Comparison of ENCODE assay signal across 11 mouse cellular contexts in the genomic region with DNA sequence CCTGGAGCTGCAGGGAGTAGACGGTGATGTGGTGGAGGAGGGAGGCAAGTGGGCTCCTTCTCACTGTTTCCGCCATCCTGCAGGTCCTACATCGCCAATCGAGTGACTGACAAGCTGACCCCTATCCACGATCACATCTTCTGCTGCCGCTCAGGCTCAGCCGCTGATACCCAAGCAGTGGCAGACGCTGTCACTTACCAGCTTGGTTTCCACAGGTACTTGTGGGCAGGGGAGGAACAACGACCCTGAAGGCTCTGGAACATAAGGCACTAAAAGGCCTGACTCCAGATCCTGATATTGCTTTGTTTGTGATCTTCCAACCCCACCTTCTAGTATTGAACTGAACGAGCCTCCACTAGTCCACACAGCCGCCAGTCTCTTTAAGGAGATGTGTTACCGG. TPM values are rescaled to one million over a fixed set of nuclear protein-coding genes. Genes with fewer than 3 reads are reported as not detected.
A peak's percentile ranks its signal among the peaks of the same experiment; 100 is the strongest.
DNase-seq lines count a peak whose midpoint lies in the region; ATAC-seq lines count a peak whose summit lies in the region.
"Had no signal": no experiment of that assay in that cellular context is flagged by ENCODE, and none has a peak within 500 bp of the region (broad histone marks: within the 10 kb centered on the region; RNA-seq: fewer than 3 reads in every experiment).

No protein-coding gene starts in this region.

- H3K4me3 ChIP-seq in megakaryocyte, embryonic 14.5 days (replicated peaks), result peak overlapping the region; percentile 95
- peak overlapping the region; percentile 86 for H3K4me3 ChIP-seq in liver, embryonic 12.5 days

- H3K4me1 ChIP-seq in megakaryocyte, embryonic 14.5 days, result peaks cover 29% of the 10 kb centered on the region
- H3K4me1 ChIP-seq in liver, embryonic 12.5 days, result peaks cover 23% of the 10 kb centered on the region

- ATAC-seq in megakaryocyte, adult 5-6 weeks (ENCODE audit: poor library complexity, severe bottlenecking), result no peak
- no peak for ATAC-seq in liver, embryonic 12.5 days

- peaks cover 2% of the 10 kb centered on the region for H3K27me3 ChIP-seq in megakaryocyte, embryonic 14.5 days (replicated peaks)
- peaks cover 5% of the 10 kb centered on the region; the same call in 1 of the 2 replicates for H3K27me3 ChIP-seq in liver, embryonic 12.5 days (replicated peaks)

- peak; percentile 21 for DNase-seq in cerebellum, adult 11-12 months
- DNase-seq in cerebellum, adult 18-20 months, result no peak
- no peak for DNase-seq in urinary bladder, postnatal 36 days (ENCODE audit: low spot score in 2 of 2)
- DNase-seq in frontal cortex, adult 2 months (ENCODE audit: extremely low spot score in 1 of 2, low spot score in 1 of 2), result no peak
- no peak for DNase-seq in thymus, postnatal 0 days (ENCODE audit: low spot score)
- DNase-seq: adrenal gland, adult 2 months; gastrocnemius, postnatal 14 days; thymus, postnatal 14 days had no signal

- H3K4me2 ChIP-seq in liver, embryonic 12.5 days, result peak overlapping the region; percentile 75

- WGBS in liver, embryonic 12.5 days (ENCODE audit: insufficient replicate concordance), result 75% methylated on average over 12 of the region's 12 CpGs

- H3K36me3 ChIP-seq in megakaryocyte, embryonic 14.5 days (replicated peaks; ENCODE audit: low read length), result peaks cover 33% of the 10 kb centered on the region
- peaks cover 32% of the 10 kb centered on the region for H3K36me3 ChIP-seq in liver, embryonic 12.5 days

- H3K9me3 ChIP-seq in megakaryocyte, embryonic 14.5 days, result no peaks in the 10 kb centered on the region
- H3K9me3 ChIP-seq in liver, embryonic 12.5 days (replicated peaks), result no peaks in the 10 kb centered on the region

- peak overlapping the region; percentile 86 for H3K9ac ChIP-seq in liver, embryonic 12.5 days

- H3K27ac ChIP-seq in liver, embryonic 12.5 days, result no peak overlapping the region

RNA-seq across cellular contexts. Expression of a gene that starts 1.0 kb away (rescaled TPM):
- polyA plus RNA-seq in megakaryocyte, embryonic 14.5 days (2012; ENCODE audit: insufficient read depth, low replicate concordance), result 79.0 and 226 TPM in 2 replicates
- 112 and 144 TPM in 2 replicates for total RNA-seq in megakaryocyte, adult 5-6 weeks (2015)
- total RNA-seq in megakaryocyte, adult 5-6 weeks (2017), result 182 and 211 TPM in 2 replicates
- polyA plus RNA-seq in liver, embryonic 12.5 days (2016; fragmentation: Nextera tagmentation; extraction: Ambion mirVana), result 415 and 437 TPM in 2 replicates
- 245 and 249 TPM in 2 replicates for polyA plus RNA-seq in frontal cortex, adult 2 months (2012; rRNA removed)
- 741 and 749 TPM in 2 replicates for polyA plus RNA-seq in thymus, postnatal 0 days (2015; fragmentation: Nextera tagmentation; extraction: Ambion mirVana)

RNA-seq across cellular contexts. Expression of a gene that starts 6.5 kb away (rescaled TPM):
- polyA plus RNA-seq in megakaryocyte, embryonic 14.5 days (2012; ENCODE audit: insufficient read depth, low replicate concordance), result not detected in 2 replicates
- total RNA-seq in megakaryocyte, adult 5-6 weeks (2015), result not detected in 2 replicates
- not detected in 2 replicates for total RNA-seq in megakaryocyte, adult 5-6 weeks (2017)
- polyA plus RNA-seq in liver, embryonic 12.5 days (2016; fragmentation: Nextera tagmentation; extraction: Ambion mirVana), result not detected in 2 replicates
- not detected in 2 replicates for polyA plus RNA-seq in frontal cortex, adult 2 months (2012; rRNA removed)
- polyA plus RNA-seq in thymus, postnatal 0 days (2015; fragmentation: Nextera tagmentation; extraction: Ambion mirVana), result not detected in 2 replicates
- total RNA-seq: adrenal gland, adult 2 months; gastrocnemius, postnatal 14 days had no signal
- polyA plus RNA-seq: adrenal gland, adult 2 months had no signal

RNA-seq across cellular contexts. Expression of a gene that starts 7.2 kb away (rescaled TPM):
- polyA plus RNA-seq in megakaryocyte, embryonic 14.5 days (2012; ENCODE audit: insufficient read depth, low replicate concordance), result not detected in 2 replicates
- total RNA-seq in megakaryocyte, adult 5-6 weeks (2015), result not detected in 2 replicates
- not detected in 2 replicates for total RNA-seq in megakaryocyte, adult 5-6 weeks (2017)
- polyA plus RNA-seq in liver, embryonic 12.5 days (2016; fragmentation: Nextera tagmentation; extraction: Ambion mirVana), result 15.3 and 17.5 TPM in 2 replicates
- polyA plus RNA-seq in frontal cortex, adult 2 months (2012; rRNA removed), result 0.13 TPM in 1 of 2 replicates, not detected in the other
- 0.31 TPM in 1 of 2 replicates, not detected in the other for polyA plus RNA-seq in thymus, postnatal 0 days (2015; fragmentation: Nextera tagmentation; extraction: Ambion mirVana)
- total RNA-seq: gastrocnemius, postnatal 14 days had no signal

RNA-seq across cellular contexts. Expression of a gene that starts 11.8 kb away (rescaled TPM):
- not detected in 2 replicates for polyA plus RNA-seq in megakaryocyte, embryonic 14.5 days (2012; ENCODE audit: insufficient read depth, low replicate concordance)
- total RNA-seq in megakaryocyte, adult 5-6 weeks (2015), result not detected in 2 replicates
- total RNA-seq in megakaryocyte, adult 5-6 weeks (2017), result not detected in 2 replicates
- 0.42 and 0.44 TPM in 2 replicates for polyA plus RNA-seq in liver, embryonic 12.5 days (2016; fragmentation: Nextera tagmentation; extraction: Ambion mirVana)
- 1.6 and 4.3 TPM in 2 replicates for polyA plus RNA-seq in frontal cortex, adult 2 months (2012; rRNA removed)
- 11.6 and 13.7 TPM in 2 replicates for polyA plus RNA-seq in thymus, postnatal 0 days (2015; fragmentation: Nextera tagmentation; extraction: Ambion mirVana)
- total RNA-seq: gastrocnemius, postnatal 14 days had no signal
- polyA plus RNA-seq: adrenal gland, adult 2 months had no signal

RNA-seq across cellular contexts. Expression of a gene that starts 13.7 kb away (rescaled TPM):
- polyA plus RNA-seq in megakaryocyte, embryonic 14.5 days (2012; ENCODE audit: insufficient read depth, low replicate concordance), result 1.1 TPM in 1 of 2 replicates, not detected in the other
- total RNA-seq in megakaryocyte, adult 5-6 weeks (2015), result 6.3 and 6.5 TPM in 2 replicates
- 7.3 and 11.1 TPM in 2 replicates for total RNA-seq in megakaryocyte, adult 5-6 weeks (2017)
- polyA plus RNA-seq in liver, embryonic 12.5 days (2016; fragmentation: Nextera tagmentation; extraction: Ambion mirVana), result 2.0 and 2.6 TPM in 2 replicates
- 23.4 and 28.6 TPM in 2 replicates for polyA plus RNA-seq in frontal cortex, adult 2 months (2012; rRNA removed)
- polyA plus RNA-seq in thymus, postnatal 0 days (2015; fragmentation: Nextera tagmentation; extraction: Ambion mirVana), result 2.0 and 2.7 TPM in 2 replicates

Comparison
In these comparisons a context has a peak if more than half of its experiments do, and no peak if none do; other contexts are left out.
1. RNA of a gene that starts 7.2 kb away (polyA plus RNA-seq): 15.3 to 17.5 TPM in liver, embryonic 12.5 days; 0.31 TPM in thymus, postnatal 0 days, 0.13 TPM in frontal cortex, adult 2 months and not detected in megakaryocyte, embryonic 14.5 days; every median in the first group is over 10 times any median in the second.